ENCODE assay signal across 13 mouse cellular contexts in the genomic region with DNA sequence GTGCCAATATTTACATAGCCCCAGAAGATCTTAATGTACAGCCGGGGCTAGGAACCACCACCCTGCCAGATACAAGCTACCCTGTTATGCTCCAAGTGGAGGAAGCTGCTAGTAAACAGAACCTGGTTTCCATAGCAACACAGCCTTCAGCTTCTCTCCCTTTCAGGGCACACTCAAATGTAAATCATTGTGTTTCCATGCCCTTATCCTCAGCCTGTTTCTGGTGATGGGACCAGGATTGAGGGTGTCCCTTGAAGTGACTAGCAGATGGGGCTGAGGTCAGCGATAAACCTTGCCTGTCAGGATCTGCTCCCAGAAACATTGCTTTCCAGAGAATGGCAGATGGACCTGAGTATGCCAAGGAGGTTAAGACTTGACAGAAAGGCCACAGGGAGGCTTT. TPM values are rescaled to one million over a fixed set of nuclear protein-coding genes. Genes with fewer than 3 reads are reported as not detected.
DNase-seq lines count a peak whose midpoint lies in the region; ATAC-seq and TF ChIP-seq lines count a peak whose summit lies in the region.
"Had no signal": no experiment of that assay in that cellular context is flagged by ENCODE, and none has a peak within 500 bp of the region (broad histone marks: within the 10 kb centered on the region; RNA-seq: fewer than 3 reads in every experiment).

No protein-coding gene starts in this region.

- 0 out of 2 replicates have a peak, but pooled peaks have one; percentile 50 for ATAC-seq in hindbrain, embryonic 15.5 days (ENCODE audit: low FRiP score, low read depth)
- ATAC-seq in hindbrain, embryonic 12.5 days (ENCODE audit: low FRiP score): no peak
- ATAC-seq in midbrain, embryonic 15.5 days (replicated peaks): peak; percentile 61; the same call in 1 of the 2 replicates

- no peak overlapping the region for H3K27ac ChIP-seq in hindbrain, embryonic 15.5 days (replicated peaks)
- H3K27ac ChIP-seq in hindbrain, embryonic 12.5 days: no peak overlapping the region
- H3K27ac ChIP-seq in MEL (ENCODE audit: control insufficient read depth, low read depth, low read length): no peak overlapping the region
- H3K27ac ChIP-seq in cerebellum, adult 2 months (ENCODE audit: insufficient read depth, low read length): no peak overlapping the region
- no peak overlapping the region for H3K27ac ChIP-seq in midbrain, embryonic 15.5 days
- H3K27ac ChIP-seq: limb, embryonic 12.5 days had no signal

- TF ChIP-seq CTCF in MEL (IDR thresholded peaks at IDR 0.05 in 2 of 3, conservative IDR thresholded peaks at IDR 0.05 in 1 of 3; ENCODE audit: control insufficient read depth in 1 of 3, insufficient read depth in 1 of 3, low read depth in 2 of 3, low read length in 3 of 3, poor library complexity in 1 of 3, severe bottlenecking in 1 of 3): no peak
- TF ChIP-seq CTCF in cerebellum, adult 2 months (IDR thresholded peaks at IDR 0.05; ENCODE audit: borderline replicate concordance, insufficient read depth, low read depth, low read length): no peak
- TF ChIP-seq CTCF in lung, adult 2 months (IDR thresholded peaks at IDR 0.05; ENCODE audit: insufficient read depth, low read length): no peak

- H3K4me2 ChIP-seq in hindbrain, embryonic 15.5 days: no peak overlapping the region
- H3K4me2 ChIP-seq in hindbrain, embryonic 12.5 days (replicated peaks): no peak overlapping the region
- no peak overlapping the region for H3K4me2 ChIP-seq in midbrain, embryonic 15.5 days
- H3K4me2 ChIP-seq: limb, embryonic 12.5 days had no signal

- no peaks in the 10 kb centered on the region for H3K79me2 ChIP-seq in MEL (ENCODE audit: control insufficient read depth, insufficient read depth, low read length, poor library complexity)

- DNase-seq in MEL (ENCODE audit: low read depth, low spot score): peak; percentile 16
- peak; percentile 21 to 52 for DNase-seq in cerebellum, adult 2 months
- no peak for DNase-seq in adrenal gland, adult 8-10 months
- no peak for DNase-seq in lung, adult 2 months
- DNase-seq: gastrocnemius, postnatal 25 days; thymus, postnatal 36 days had no signal

- no peak overlapping the region for H3K9ac ChIP-seq in hindbrain, embryonic 15.5 days
- H3K9ac ChIP-seq in hindbrain, embryonic 12.5 days: no peak overlapping the region
- H3K9ac ChIP-seq in MEL (ENCODE audit: control insufficient read depth, low read depth, low read length, poor library complexity, severe bottlenecking): no peak overlapping the region
- H3K9ac ChIP-seq in midbrain, embryonic 15.5 days: no peak overlapping the region
- H3K9ac ChIP-seq: limb, embryonic 12.5 days had no signal

- H3K4me3 ChIP-seq in hindbrain, embryonic 15.5 days: no peak overlapping the region
- H3K4me3 ChIP-seq in hindbrain, embryonic 12.5 days: no peak overlapping the region
- H3K4me3 ChIP-seq in MEL (ENCODE audit: control insufficient read depth in 1 of 2, insufficient read depth in 1 of 2, low read depth in 2 of 2, low read length in 2 of 2): no peak overlapping the region
- no peak overlapping the region for H3K4me3 ChIP-seq in cerebellum, adult 2 months (replicated peaks; ENCODE audit: insufficient read depth, low read depth, low read length)
- no peak overlapping the region for H3K4me3 ChIP-seq in midbrain, embryonic 15.5 days
- H3K4me3 ChIP-seq in lung, adult 2 months (replicated peaks; ENCODE audit: extremely low read depth, low read depth, low read length): no peak overlapping the region
- H3K4me3 ChIP-seq: limb, embryonic 12.5 days; myocyte had no signal

- no peak for TF ChIP-seq RAD21 in MEL (IDR thresholded peaks at IDR 0.05; ENCODE audit: low read depth, low read length)

- WGBS in hindbrain, embryonic 15.5 days: 27% methylated on average over 2 of the region's 2 CpGs
- WGBS in hindbrain, embryonic 12.5 days: 42% methylated on average over 2 of the region's 2 CpGs
- 14% methylated on average over 2 of the region's 2 CpGs for WGBS in cerebellum, adult 2 months
- WGBS in midbrain, embryonic 15.5 days: 25% methylated on average over 2 of the region's 2 CpGs
- WGBS in lung, adult 2 months: 49% methylated on average over 2 of the region's 2 CpGs

- no peaks in the 10 kb centered on the region for H3K27me3 ChIP-seq in hindbrain, embryonic 15.5 days
- no peaks in the 10 kb centered on the region for H3K27me3 ChIP-seq in hindbrain, embryonic 12.5 days
- H3K27me3 ChIP-seq in MEL (ENCODE audit: control insufficient read depth in 1 of 2, insufficient read depth in 2 of 2, low read length in 2 of 2): no peaks in the 10 kb centered on the region
- no peaks in the 10 kb centered on the region for H3K27me3 ChIP-seq in cerebellum, adult 2 months (ENCODE audit: control insufficient read depth, insufficient read depth, low read length)
- no peaks in the 10 kb centered on the region for H3K27me3 ChIP-seq in midbrain, embryonic 15.5 days (replicated peaks)
- H3K27me3 ChIP-seq: limb, embryonic 12.5 days had no signal

- no peak for TF ChIP-seq EP300 in MEL (IDR thresholded peaks at IDR 0.05; ENCODE audit: low read depth in 1 of 2, low read length in 2 of 2)

- H3K36me3 ChIP-seq in hindbrain, embryonic 15.5 days: no peaks in the 10 kb centered on the region
- H3K36me3 ChIP-seq in hindbrain, embryonic 12.5 days: no peaks in the 10 kb centered on the region
- peaks cover 0 to 2% of the 10 kb centered on the region in 2 experiments; a peak in 2 of 4 replicates for H3K36me3 ChIP-seq in MEL (ENCODE audit: control insufficient read depth in 1 of 2, insufficient read depth in 2 of 2, low read length in 2 of 2)
- no peaks in the 10 kb centered on the region for H3K36me3 ChIP-seq in midbrain, embryonic 15.5 days (replicated peaks)
- H3K36me3 ChIP-seq: G1E; limb, embryonic 12.5 days had no signal

- H3K9me3 ChIP-seq in hindbrain, embryonic 15.5 days: no peaks in the 10 kb centered on the region
- H3K9me3 ChIP-seq in hindbrain, embryonic 12.5 days (replicated peaks): no peaks in the 10 kb centered on the region
- H3K9me3 ChIP-seq in MEL (replicated peaks; ENCODE audit: insufficient read depth, low read length): no peaks in the 10 kb centered on the region
- H3K9me3 ChIP-seq in midbrain, embryonic 15.5 days: no peaks in the 10 kb centered on the region
- H3K9me3 ChIP-seq: limb, embryonic 12.5 days had no signal

- no peak for TF ChIP-seq POLR2A in MEL (IDR thresholded peaks at IDR 0.05; ENCODE audit: control insufficient read depth in 1 of 2, insufficient read depth in 1 of 2, low read depth in 1 of 2, low read length in 2 of 2, poor library complexity in 1 of 2)
- TF ChIP-seq POLR2A in cerebellum, adult 2 months (IDR thresholded peaks at IDR 0.05; ENCODE audit: borderline replicate concordance, insufficient read depth, low read length): no peak
- TF ChIP-seq POLR2A in lung, adult 2 months (IDR thresholded peaks at IDR 0.05; ENCODE audit: borderline replicate concordance, extremely low read depth, low read depth, low read length): no peak

- peaks cover 12% of the 10 kb centered on the region for H3K4me1 ChIP-seq in hindbrain, embryonic 15.5 days (replicated peaks)
- peaks cover 8% of the 10 kb centered on the region; the same call in 1 of the 2 replicates for H3K4me1 ChIP-seq in hindbrain, embryonic 12.5 days
- no peaks in the 10 kb centered on the region for H3K4me1 ChIP-seq in MEL (ENCODE audit: control insufficient read depth in 1 of 2, insufficient read depth in 2 of 2, low read length in 2 of 2)
- H3K4me1 ChIP-seq in cerebellum, adult 2 months (ENCODE audit: control insufficient read depth, insufficient read depth, low read length): peaks cover 17% of the 10 kb centered on the region
- H3K4me1 ChIP-seq in midbrain, embryonic 15.5 days: peaks cover 16% of the 10 kb centered on the region
- no peaks in the 10 kb centered on the region for H3K4me1 ChIP-seq in lung, adult 2 months (ENCODE audit: control insufficient read depth, insufficient read depth, low read length)

TF ChIP-seq in MEL, 35 proteins besides CTCF, POLR2A, EP300 and RAD21:
- TF ChIP-seq CHD1 (IDR thresholded peaks at IDR 0.05; ENCODE audit: low read depth, low read length) (no peak), ZMIZ1 (IDR thresholded peaks at IDR 0.05; ENCODE audit: low read depth, low read length) (no peak), ZKSCAN1 (IDR thresholded peaks at IDR 0.05; ENCODE audit: low read depth, low read length) (no peak), MXI1 (IDR thresholded peaks at IDR 0.05; ENCODE audit: low read depth, low read length) (no peak), UBTF (IDR thresholded peaks at IDR 0.05; ENCODE audit: borderline replicate concordance, insufficient read depth, low read depth, low read length) (no peak), ZNF384 (IDR thresholded peaks at IDR 0.05; ENCODE audit: low read depth, low read length) (no peak), HCFC1 (IDR thresholded peaks at IDR 0.05; ENCODE audit: low read depth, low read length) (no peak)

RNA-seq across cellular contexts. Expression of gene Fam196b, which starts 41.5 kb away (rescaled TPM):
- polyA plus RNA-seq in hindbrain, embryonic 15.5 days (2015; fragmentation: Nextera tagmentation; extraction: Ambion mirVana): 4.2 and 4.7 TPM in 2 replicates
- 2.7 TPM in 2 replicates for polyA plus RNA-seq in hindbrain, embryonic 12.5 days (2016; fragmentation: Nextera tagmentation; extraction: Ambion mirVana)
- 0.20 and 0.23 TPM in 2 replicates for total RNA-seq in MEL (2012; rRNA removed)
- polyA plus RNA-seq in MEL (2012; ENCODE audit: insufficient read depth in 1 of 2, insufficient read length in 2 of 2, low read depth in 1 of 2, low replicate concordance in 2 of 2, missing spikeins in 1 of 2): under 1 TPM in 1 of 2 experiments, not detected in 1; 0.10 TPM
- polyA plus RNA-seq in cerebellum, adult 2 months (2012; rRNA removed): 4.1 and 4.6 TPM in 2 replicates
- polyA plus RNA-seq in midbrain, embryonic 15.5 days (2015; fragmentation: Nextera tagmentation; extraction: Ambion mirVana): 5.1 and 6.4 TPM in 2 replicates
- under 1 TPM in 2 of 4 experiments, not detected in 2; 0.06 to 0.11 TPM for total RNA-seq in adrenal gland, adult 8-10 months (2022)
- 0.06 TPM in 1 of 2 replicates, not detected in the other for polyA plus RNA-seq in lung, adult 2 months (2012; rRNA removed)
- polyA plus RNA-seq: G1E; lung, embryonic 16.5 days; myocyte had no signal

Comparison
In these comparisons a context has a peak if more than half of its experiments do, and no peak if none do; other contexts are left out.
1. DNase-seq: peak in MEL (single experiment) and cerebellum, adult 2 months (2 of 2); none in adrenal gland, adult 8-10 months (single experiment) and lung, adult 2 months (single experiment).